Mouse (Mus musculus) stomach, postnatal 0 days (tissue): ENCODE data around the gene Ndufaf2.

ENCODE experiments used
- CTCF ChIP-seq: IDR thresholded peaks from 2 replicates; pipeline ENCODE4 v1.5.1; 2016; ENCODE audit warnings: antibody characterized with exemption, low read depth, mild to moderate bottlenecking, moderate library complexity
- EP300 ChIP-seq: optimal IDR thresholded peaks from 2 replicates; pipeline ENCODE3; 2016; ENCODE audit warnings: antibody characterized with exemption

- peak; percentile 89 for TF ChIP-seq CTCF
- TF ChIP-seq EP300, result no peak
Measured at GRCm38 (mm10) chr13:108151782-108152181, 6.6 kb downstream of the Ndufaf2 start.
